Mouse (Mus musculus) ovary, adult 18-20 months (tissue): ENCODE data around the gene Fmnl1.

Experiments
- DNase-seq: peaks from one replicate; pipeline ENCODE4 v3.0.0; 2022; ENCODE audit warnings: low spot score, mixed read lengths

The Fmnl1 gene

GRCm38 (mm10) chr11:103160738-103161137, 10.2 kb upstream of the Fmnl1 start:
- DNase-seq = no peak

- no peak for DNase-seq
These were observed 9.5 kb upstream of the Fmnl1 start for GRCm38 (mm10) chr11:103161449-103161848.

GRCm38 (mm10) chr11:103162132-103162531, 8.8 kb upstream of the Fmnl1 start:
- no peak for DNase-seq

- peak; percentile 47 for DNase-seq
These were observed 6.5 kb upstream of the Fmnl1 start for GRCm38 (mm10) chr11:103164391-103164790.

GRCm38 (mm10) chr11:103168690-103169390, 2.1 kb upstream of the Fmnl1 start:
- DNase-seq = no peak

- no peak for DNase-seq
These were observed 1.2 kb upstream of the Fmnl1 start for GRCm38 (mm10) chr11:103169664-103170063.

- no peak for DNase-seq
These were observed 805 bp upstream of the Fmnl1 start for GRCm38 (mm10) chr11:103170111-103170493.

- no peak for DNase-seq
These were observed 346 bp downstream of the Fmnl1 start for GRCm38 (mm10) chr11:103171286-103171620.

- DNase-seq = no peak
These were observed 940 bp downstream of the Fmnl1 start for GRCm38 (mm10) chr11:103171703-103172391.

- DNase-seq = no peak
These were observed 1.6 kb downstream of the Fmnl1 start for GRCm38 (mm10) chr11:103172392-103173040.

- DNase-seq = no peak
These were observed 2.3 kb downstream of the Fmnl1 start for GRCm38 (mm10) chr11:103173041-103173770.

GRCm38 (mm10) chr11:103173771-103174344, 3.0 kb downstream of the Fmnl1 start:
- DNase-seq = no peak

- no peak for DNase-seq
These were observed 3.5 kb downstream of the Fmnl1 start for GRCm38 (mm10) chr11:103174411-103174832.

GRCm38 (mm10) chr11:103174891-103175391, 4.0 kb downstream of the Fmnl1 start:
- no peak for DNase-seq

GRCm38 (mm10) chr11:103175688-103176442, 5.0 kb downstream of the Fmnl1 start:
- DNase-seq = no peak

GRCm38 (mm10) chr11:103176510-103176909, 5.6 kb downstream of the Fmnl1 start:
- DNase-seq = no peak

- no peak for DNase-seq
These were observed 6.3 kb downstream of the Fmnl1 start for GRCm38 (mm10) chr11:103177216-103177615.

- no peak for DNase-seq
These were observed 7.0 kb downstream of the Fmnl1 start for GRCm38 (mm10) chr11:103177815-103178485.

- DNase-seq = no peak
These were observed 7.8 kb downstream of the Fmnl1 start for GRCm38 (mm10) chr11:103178748-103179147.

GRCm38 (mm10) chr11:103180426-103180825, 9.5 kb downstream of the Fmnl1 start:
- no peak for DNase-seq

GRCm38 (mm10) chr11:103181349-103181748, 10.4 kb downstream of the Fmnl1 start:
- DNase-seq = no peak
